Mouse (Mus musculus) ES-E14 (cell line): Measurements from ENCODE around the gene Endov.

Source experiments
- CHD2 ChIP-seq: IDR thresholded peaks from 2 replicates; pipeline ENCODE4 v1.6.1; 2014; ENCODE audit warnings: mild to moderate bottlenecking, low read depth, low read length, inconsistent platforms
- HCFC1 ChIP-seq: IDR thresholded peaks from 2 replicates; pipeline ENCODE4 v1.6.1; 2012; ENCODE audit warnings: low read length, inconsistent platforms, borderline replicate concordance; ENCODE audit not compliant: insufficient read depth
- MAFK ChIP-seq: IDR thresholded peaks from 2 replicates; pipeline ENCODE4 v1.6.1; 2014; ENCODE audit warnings: mild to moderate bottlenecking, low read depth, low read length, inconsistent platforms; ENCODE audit not compliant: insufficient read depth
- ZC3H11A ChIP-seq: IDR thresholded peaks from 2 replicates; pipeline ENCODE4 v1.6.1; 2012; ENCODE audit warnings: low read depth, mild to moderate bottlenecking, inconsistent platforms, low read length, borderline replicate concordance
- ZNF384 ChIP-seq: IDR thresholded peaks from 2 replicates; pipeline ENCODE4 v1.6.1; 2012; ENCODE audit warnings: low read depth, low read length, inconsistent platforms

DNA sequence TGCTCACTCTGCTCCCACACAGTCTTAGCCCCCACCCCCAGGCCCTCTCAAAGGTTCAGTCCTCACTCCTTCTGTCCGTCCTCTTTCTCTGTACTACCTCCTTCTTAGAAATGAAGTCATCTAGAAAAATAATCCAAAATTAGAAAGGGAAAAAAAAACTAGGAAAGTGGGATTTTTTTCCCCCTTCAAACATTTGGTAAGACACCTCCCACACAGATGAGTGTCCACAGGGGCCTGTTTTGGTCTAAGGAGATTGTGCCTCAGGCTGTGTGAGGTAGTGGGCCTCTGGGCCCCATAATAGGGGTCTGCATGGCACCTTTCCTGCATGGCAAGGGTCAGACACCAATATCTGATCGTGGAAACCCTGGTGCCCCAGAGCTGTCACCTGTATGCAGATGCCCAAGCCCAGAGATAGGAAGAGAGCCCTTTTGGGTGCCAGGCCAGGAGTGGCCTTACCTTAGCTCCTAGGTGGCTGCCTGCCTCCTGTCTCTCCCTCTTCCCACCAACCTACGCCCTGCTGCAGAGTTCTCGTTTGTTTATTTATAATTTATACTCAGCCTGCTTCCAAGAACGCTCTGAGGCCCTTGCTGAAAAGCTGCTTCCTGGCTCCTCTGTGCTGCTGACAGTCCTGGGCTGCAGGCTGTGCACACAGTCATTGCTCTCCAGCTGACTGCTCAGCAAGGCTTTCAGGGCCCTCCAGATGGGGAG is 29.0 kb downstream of the Endov start:
- TF ChIP-seq MAFK (no peak), HCFC1 (no peak), ZNF384 (no peak), ZC3H11A (no peak), CHD2 (no peak)
